Mouse (Mus musculus): ENCODE measurements around the gene Terf2.
A peak's percentile ranks its signal among the peaks of the same experiment; 100 is the strongest.
"Not testable (repeated sequence)": the region's sequence is repeated elsewhere in the genome, so short reads cannot be mapped to it uniquely, and the experiment has no call there.

Terf2 gene

DNA sequence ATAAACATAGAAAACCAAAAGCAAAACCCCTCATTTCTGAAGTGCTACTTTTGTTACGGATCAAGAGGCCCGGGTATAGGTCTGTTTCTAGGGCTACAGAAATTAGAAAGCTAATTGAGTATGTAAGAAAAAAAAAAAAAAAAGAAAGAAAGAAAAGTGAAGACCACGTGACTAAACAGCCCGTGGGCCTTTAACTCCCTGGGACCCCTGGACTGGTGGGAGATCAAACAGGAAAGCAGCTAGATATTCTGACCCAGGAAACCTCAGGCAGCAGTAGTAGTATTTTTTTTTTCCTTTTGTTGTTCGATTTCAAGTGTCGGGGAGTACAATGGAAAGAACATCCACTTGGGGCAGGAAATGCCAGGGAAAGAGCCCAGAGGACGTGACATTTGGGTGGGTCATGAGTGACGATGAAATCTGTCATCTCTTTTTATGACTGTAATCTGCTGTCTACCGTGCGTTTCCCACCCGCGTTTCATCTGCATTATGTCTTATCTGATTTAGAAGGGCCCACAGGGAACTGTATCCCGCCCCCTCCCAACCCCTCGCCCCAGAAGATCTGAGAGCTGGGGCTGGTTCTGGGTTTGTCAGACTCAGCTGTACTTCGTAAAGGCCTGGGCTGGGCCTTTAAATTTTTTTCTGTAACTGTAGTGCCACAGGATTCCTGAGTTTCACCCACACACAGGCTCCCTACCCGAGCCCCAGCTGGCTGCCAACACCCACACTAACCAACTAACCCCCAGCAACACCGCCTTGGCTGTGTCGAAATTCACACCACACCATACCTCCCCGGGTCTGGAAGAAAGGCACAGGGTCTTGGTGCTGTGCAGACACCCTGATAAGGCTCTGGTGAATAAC is 18.0 kb upstream of the Terf2 start:
- DNase-seq (ENCODE audit: low spot score) = peak; percentile 59

GRCm38 (mm10) chr8:107113209-107113608 is 16.9 kb upstream of the Terf2 start:
- no peak for DNase-seq (ENCODE audit: low spot score)

DNA sequence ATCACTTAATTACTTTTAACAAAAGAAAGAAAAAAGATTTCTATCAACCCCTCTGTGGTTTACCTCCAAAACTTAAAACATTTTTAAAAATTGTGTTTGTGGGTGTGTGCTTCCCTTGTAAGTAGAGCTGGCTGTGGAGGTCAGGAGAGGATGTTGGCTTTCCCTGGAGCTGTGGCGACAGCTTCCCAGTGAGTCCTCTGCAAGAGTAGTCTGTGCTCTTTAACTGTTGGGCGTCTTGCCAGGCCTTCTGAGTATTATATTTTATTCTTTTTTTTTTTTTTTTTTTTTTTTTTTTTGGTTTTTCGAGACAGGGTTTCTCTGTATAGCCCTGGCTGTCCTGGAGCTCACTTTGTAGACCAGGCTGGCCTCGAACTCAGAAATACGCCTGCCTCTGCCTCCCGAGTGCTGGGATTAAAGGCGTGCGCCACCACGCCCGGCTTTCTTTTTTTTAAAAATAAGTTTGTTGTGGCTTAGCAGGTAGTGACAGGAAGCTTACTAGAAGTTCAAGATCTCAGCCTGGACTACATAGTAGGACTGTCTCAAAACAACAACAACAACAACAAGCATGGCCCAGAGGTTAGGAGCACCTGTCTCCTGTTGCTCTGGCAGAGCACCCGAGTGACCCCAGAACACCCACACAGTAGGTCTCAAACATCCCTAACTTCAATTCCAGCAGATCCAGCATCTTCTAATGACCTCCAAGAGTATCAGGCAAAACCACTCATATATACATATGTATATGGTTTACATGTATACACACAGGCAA is 15.2 kb upstream of the Terf2 start:
- DNase-seq (ENCODE audit: low spot score) = peak; percentile 88

DNA sequence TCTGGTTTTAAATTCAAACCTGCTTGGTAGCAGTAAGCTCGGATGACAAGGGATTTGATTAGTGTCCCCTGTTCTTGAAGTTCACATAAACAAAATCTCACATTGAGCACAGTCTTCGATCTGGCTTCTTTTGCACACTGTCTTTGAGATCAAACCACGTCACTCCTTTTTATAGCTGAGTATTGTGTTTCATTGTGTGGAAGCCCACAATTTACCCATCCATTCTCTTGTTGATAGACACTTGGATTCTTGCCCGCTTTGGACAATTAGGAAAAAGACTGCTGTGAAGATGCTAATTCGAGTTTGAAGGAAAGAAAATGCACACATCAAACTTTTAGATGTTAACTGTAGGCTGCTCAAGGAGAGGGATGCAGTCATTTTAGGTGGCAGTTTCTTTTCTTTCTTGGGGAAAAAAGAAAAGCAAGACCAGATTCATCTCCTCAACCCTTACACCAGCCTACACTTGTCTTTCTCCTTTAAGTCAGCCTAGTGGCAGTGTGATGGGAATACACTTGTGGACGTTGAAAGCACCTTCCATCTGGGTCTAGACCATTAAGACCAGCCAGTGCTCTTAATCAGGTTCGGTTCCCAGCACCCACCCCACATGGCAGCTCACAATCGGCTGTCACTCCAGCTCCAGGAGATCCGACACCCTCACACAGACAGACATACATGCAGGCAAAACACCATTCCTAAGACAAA is 14.4 kb upstream of the Terf2 start:
- no peak for DNase-seq (ENCODE audit: low spot score)

DNA sequence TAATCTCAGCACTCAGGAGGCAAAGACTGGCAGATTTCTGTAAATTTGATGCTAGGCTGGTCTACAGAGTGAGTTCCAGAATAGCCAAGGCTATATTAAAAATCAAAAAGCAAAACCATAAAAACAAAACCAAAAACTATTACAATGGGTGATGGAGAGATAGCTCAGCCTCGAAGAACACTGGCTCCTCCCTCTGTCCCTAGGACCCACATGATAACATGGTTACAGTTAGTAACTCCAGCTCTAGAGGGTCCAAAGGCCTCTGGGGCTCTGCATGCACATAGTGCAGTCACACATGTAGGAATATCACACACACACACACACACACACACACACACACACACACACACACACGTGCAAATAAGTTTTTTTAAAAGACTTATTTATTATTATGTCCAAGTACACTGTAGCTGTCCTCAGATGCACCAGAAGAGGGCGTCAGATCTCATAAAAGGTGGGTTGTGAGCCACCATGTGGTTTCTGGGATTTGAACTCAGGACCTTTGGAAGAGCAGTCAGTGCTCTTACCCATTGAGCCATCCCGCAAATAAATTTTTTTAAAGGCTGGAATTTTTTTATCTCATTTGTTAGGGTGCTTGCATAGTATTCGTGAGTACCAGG is 13.6 kb upstream of the Terf2 start:
- DNase-seq (ENCODE audit: low spot score) = no peak

DNA sequence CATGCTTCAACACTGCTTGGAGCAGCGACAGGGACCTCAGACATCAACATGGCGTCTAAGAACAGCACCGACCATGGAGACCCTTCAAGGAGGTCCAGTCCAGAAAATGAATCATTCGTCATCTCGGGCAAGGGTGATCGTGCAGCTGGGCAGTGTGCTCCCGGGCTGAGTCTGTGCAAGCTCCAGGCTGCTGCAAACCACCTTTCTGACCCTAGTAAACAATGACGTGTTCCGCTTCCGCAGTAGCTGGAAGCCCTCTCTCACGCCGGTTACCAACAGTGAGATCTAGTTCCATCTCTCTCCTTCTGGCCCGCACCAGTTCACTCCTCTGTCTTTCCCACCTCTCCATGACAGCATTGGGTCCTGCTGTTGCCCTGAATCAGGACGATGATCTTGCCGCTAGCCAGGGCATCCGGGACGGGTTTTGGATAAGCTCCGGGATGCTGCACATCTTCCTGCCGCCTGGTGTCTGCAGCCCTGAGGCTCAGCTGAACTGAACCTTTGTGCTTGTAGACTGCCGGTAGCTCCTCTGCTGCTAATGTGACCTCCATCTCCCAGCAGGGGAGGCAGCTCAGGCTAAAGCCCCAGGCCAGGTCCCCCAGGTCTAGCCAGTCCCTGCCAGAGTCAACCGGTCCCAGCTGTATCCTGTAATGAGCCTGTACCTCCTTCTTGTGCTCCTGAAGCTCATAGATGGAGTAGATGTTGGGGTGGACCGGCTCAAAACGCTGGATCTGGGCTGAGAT is 12.8 kb upstream of the Terf2 start:
- DNase-seq (ENCODE audit: low spot score) = no peak

- not testable (repeated sequence) for DNase-seq (ENCODE audit: low spot score)
These were observed 11.7 kb upstream of the Terf2 start for GRCm38 (mm10) chr8:107108089-107108488.

DNA sequence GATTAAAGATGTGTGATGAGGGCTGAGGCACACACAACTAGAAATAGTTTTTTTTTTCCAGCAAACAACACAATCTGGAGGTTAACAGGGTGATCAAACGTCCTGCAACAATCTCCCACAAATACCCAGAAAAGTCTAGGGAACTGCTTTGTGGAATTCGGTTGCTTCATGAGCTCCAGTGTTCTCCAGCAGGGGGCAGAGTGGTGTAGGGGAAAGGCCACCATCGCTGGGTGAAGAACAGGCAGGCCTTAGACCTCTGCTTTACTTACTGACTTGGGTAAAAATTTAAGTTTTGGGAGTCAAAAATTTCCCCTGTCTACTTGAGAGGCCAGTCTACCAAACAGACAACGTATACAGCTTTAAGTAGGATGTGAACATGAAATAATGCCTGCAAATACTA is 8.2 kb upstream of the Terf2 start:
- DNase-seq (ENCODE audit: low spot score) = peak; percentile 94

GRCm38 (mm10) chr8:107100635-107101034 is 4.3 kb upstream of the Terf2 start:
- DNase-seq (ENCODE audit: low spot score) = peak; percentile 69

DNA sequence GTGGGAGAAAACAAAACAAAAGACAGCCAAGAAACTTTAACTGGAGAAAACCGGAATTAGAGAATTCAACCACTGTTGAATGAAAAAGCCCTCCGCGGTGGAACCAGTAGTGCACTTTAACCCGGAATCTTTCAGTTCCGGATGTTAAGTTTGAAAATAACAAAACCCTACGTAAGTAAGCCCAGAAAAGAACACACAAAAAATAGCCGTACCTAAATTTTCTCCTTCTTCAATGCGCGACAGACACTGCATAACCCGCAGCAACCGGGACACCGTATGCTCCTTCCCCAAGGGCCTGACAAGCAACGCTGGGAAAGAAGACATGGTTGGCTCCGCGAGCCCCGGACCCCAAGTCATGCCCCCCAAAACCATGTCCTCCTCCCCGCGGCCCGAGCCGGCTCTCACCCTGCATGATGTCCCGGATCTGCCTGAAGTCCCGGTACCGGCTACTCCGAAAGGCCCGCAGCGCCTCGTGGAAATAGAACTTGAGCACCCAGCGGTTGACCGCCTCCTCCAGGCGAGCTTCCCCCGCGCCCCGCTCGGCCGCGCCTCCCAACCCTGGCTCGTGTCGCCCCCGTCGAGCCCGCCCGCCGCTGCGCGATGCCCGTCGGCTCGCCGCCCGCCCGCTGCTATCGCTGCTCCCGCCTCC is 506 bp downstream of the Terf2 start:
- DNase-seq (ENCODE audit: low spot score) = peak; percentile 61

- no peak for DNase-seq (ENCODE audit: low spot score)
These were observed 5.8 kb downstream of the Terf2 start for GRCm38 (mm10) chr8:107090531-107090930.

- no peak for DNase-seq (ENCODE audit: low spot score)
These were observed 7.8 kb downstream of the Terf2 start for GRCm38 (mm10) chr8:107088526-107089063.

DNA sequence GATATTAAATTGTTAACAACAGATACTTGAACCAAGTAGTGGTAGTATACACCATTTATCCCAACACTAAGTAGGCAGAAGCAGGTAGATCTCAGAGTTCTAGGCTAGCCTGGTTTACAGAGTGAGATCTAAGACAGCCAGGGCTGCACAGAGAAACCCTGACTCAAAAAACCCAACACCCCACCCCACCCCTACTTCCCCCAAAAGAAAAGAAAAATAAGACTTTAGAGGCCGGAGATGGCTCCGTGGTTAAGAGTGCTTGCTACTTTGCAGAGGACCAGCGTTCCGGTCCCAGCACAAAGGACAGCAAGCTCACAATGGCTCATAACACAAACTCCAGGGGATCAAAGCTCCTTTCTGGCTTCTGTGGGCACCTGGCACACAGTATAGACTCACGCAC is 10.3 kb downstream of the Terf2 start:
- no peak for DNase-seq (ENCODE audit: low spot score)

DNA sequence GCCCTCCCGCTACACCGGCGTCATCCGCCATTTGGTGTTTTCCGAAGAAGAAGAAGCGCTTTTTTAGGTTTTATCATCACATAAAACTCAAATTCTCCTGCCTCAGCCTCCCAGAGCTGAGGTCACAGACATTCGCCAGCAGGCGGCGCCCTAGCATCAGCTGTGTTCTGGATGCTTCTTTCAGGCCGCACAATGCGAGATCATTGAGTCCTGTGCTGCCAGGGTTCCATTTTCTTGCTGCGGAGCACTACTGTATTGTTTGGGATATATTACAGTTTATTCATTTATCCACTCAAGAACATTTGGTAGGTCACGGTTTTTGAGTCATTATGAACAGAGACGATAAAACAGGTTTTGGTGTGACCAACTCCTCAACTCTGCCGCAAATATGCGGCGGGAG is 11.0 kb downstream of the Terf2 start:
- DNase-seq (ENCODE audit: low spot score) = peak; percentile 21

- DNase-seq (ENCODE audit: low spot score) = no peak
These were observed 20.0 kb downstream of the Terf2 start for GRCm38 (mm10) chr8:107076239-107076888.

- no peak for DNase-seq (ENCODE audit: low spot score)
These were observed 22.2 kb downstream of the Terf2 start for GRCm38 (mm10) chr8:107074128-107074527.

GRCm38 (mm10) chr8:107073706-107074105 is 22.6 kb downstream of the Terf2 start:
- no peak for DNase-seq (ENCODE audit: low spot score)

GRCm38 (mm10) chr8:107065511-107066496 is 30.5 kb downstream of the Terf2 start, which contains the start of gene Tmed6:
Gene Tmed6, minus strand, starts transcription at chr8:107065644.
- DNase-seq (ENCODE audit: low spot score) = no peak

GRCm38 (mm10) chr8:107062613-107063012 is 33.7 kb downstream of the Terf2 start:
- no peak for DNase-seq (ENCODE audit: low spot score)

All from adipocyte (in vitro differentiated cells).